Mouse (Mus musculus) cerebellum, adult 9-10 months (tissue): ENCODE measurements at regions not wholly inside any gene's neighbourhood (a gene's known extent, or its start where the extent isn't known, plus 50 kb on each side); places are given as distances from the start of the nearest gene placed in this dataset.

ENCODE experiments used
- DNase-seq: peaks from one replicate; pipeline ENCODE4 v3.0.0; 2022

GRCm38 (mm10) chr11:25157135-25157860 is 1053.3 kb downstream of the 5730522E02Rik start:
- no peak for DNase-seq

DNA sequence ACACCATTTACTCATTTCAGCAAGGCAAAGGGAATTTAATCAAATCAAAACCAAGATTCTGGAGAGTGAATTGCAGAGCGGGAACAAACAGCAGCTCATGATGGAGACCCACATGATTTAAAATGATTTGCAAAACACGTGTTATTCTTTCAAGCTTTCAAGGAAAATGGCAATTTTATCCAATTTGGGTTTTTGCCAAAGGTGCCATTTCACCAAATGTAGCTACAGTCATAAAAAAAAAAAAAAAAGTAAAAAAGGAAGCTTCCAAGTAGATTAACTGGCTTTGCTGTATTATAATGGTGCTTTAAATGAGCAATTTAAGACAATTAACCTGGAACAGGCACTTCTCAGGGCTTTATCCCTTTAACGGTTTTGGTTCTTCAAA is 1052.7 kb downstream of the 5730522E02Rik start:
- DNase-seq = no peak

GRCm38 (mm10) chr11:25158884-25159283 is 1051.7 kb downstream of the 5730522E02Rik start:
- DNase-seq = no peak

- DNase-seq = no peak
Measured at GRCm38 (mm10) chr11:25167939-25168338, 1042.6 kb downstream of the 5730522E02Rik start.

DNA sequence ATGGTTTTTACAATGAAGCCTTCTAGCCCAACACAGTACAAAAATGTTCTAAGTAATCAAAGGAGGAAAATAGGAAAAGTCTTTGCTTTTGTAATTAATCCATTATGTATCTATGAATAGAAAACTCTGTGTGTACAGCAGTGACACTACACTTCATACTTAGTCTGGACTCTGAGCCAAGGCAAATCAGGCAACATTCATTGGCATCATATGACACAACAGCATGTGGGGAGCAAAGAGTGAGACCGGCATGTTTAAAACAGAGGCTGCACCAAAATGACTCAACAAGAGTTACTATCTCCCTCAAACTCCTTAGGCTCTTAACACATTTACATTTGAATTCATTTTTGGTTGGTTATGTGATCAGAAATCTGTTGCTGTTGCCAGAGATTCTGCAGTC is 1039.5 kb downstream of the 5730522E02Rik start:
- no peak for DNase-seq
